Mouse (Mus musculus) stomach, postnatal 0 days (tissue): ENCODE measurements around the gene Rhobtb1. TPM values are rescaled to one million over a fixed set of nuclear protein-coding genes. Genes with fewer than 3 reads are reported as not detected.

Experiments used
- ATAC-seq: fragments of 200-750 bp; cut with Nextera tagmentation; 2 replicates; pipeline ENCODE4 v1.8.0; 2017; ENCODE audit not compliant: low FRiP score, low TSS enrichment
- DNase-seq: peaks from one replicate; pipeline ENCODE4 v3.0.0-alpha.2; 2016; ENCODE audit warnings: low spot score
- H3K27ac ChIP-seq: fragments of 300-500 bp; sonication (generic); replicated peaks from 2 replicates; pipeline ENCODE4 v1.5.1; 2014; ENCODE audit warnings: mild to moderate bottlenecking, control low read depth
- H3K27me3 ChIP-seq: fragments of 300-500 bp; sonication (generic); 2 replicates; pipeline ENCODE4 v1.6.1; 2014; ENCODE audit warnings: low read length; ENCODE audit not compliant: control insufficient read depth, insufficient read depth
- H3K36me3 ChIP-seq: fragments of 300-500 bp; sonication (generic); 2 replicates; pipeline ENCODE4 v1.6.1; 2014; ENCODE audit warnings: low read length, mixed read lengths; ENCODE audit not compliant: control insufficient read depth, insufficient read depth
- H3K4me1 ChIP-seq: fragments of 300-500 bp; sonication (generic); replicated peaks from 2 replicates; pipeline ENCODE4 v1.6.1; 2014; ENCODE audit warnings: antibody characterized with exemption; ENCODE audit not compliant: control insufficient read depth, insufficient read depth
- H3K4me2 ChIP-seq: fragments of 300-500 bp; sonication (generic); replicated peaks from 2 replicates; pipeline ENCODE4 v1.6.1; 2014; ENCODE audit warnings: low read depth, mild to moderate bottlenecking, control low read depth, moderate library complexity
- H3K4me3 ChIP-seq: fragments of 300-500 bp; sonication (generic); 2 replicates; pipeline ENCODE4 v1.5.1; 2014; ENCODE audit warnings: low read depth, low read length, control low read depth
- H3K9ac ChIP-seq: fragments of 300-500 bp; sonication (generic); 2 replicates; pipeline ENCODE4 v1.6.1; 2014; ENCODE audit warnings: mild to moderate bottlenecking, low read length, control low read depth, mixed read lengths
- H3K9me3 ChIP-seq: fragments of 300-500 bp; sonication (generic); 2 replicates; pipeline ENCODE4 v1.6.1; 2016; ENCODE audit warnings: low read length; ENCODE audit not compliant: control insufficient read depth
- CTCF ChIP-seq: IDR thresholded peaks from 2 replicates; pipeline ENCODE4 v1.5.1; 2016; ENCODE audit warnings: antibody characterized with exemption, low read depth, mild to moderate bottlenecking, moderate library complexity
- EP300 ChIP-seq: optimal IDR thresholded peaks from 2 replicates; pipeline ENCODE3; 2016; ENCODE audit warnings: antibody characterized with exemption
- WGBS: fragments of 180-500 bp; shearing (Covaris S2); extraction: QIAGEN DNeasy Blood & Tissue Kit; methylation state at CpG from one replicate; pipeline ENCODE4 v1.1.7; 2014; 5-methylcytosine and 5-hydroxymethylcytosine counted together
- polyA plus RNA-seq: library from polyadenylated mRNA; unstranded; fragments of >200 nt; fragmentation: Nextera tagmentation; extraction: Ambion mirVana; gene quantifications from 2 replicates; pipeline ENCODE4 v1.2.1, GENCODE M21; 2015

Rhobtb1 gene
- polyA plus RNA-seq, 1 experiment from 2014 or later = 34.4 TPM

- Histone ChIP-seq H3K36me3 (no peaks in the 10 kb centered on the region), H3K4me3 (no peak overlapping the region), H3K9me3 (no peaks in the 10 kb centered on the region), H3K4me1 (no peaks in the 10 kb centered on the region), H3K4me2 (no peak overlapping the region), H3K27me3 (no peaks in the 10 kb centered on the region), H3K9ac (no peak overlapping the region), H3K27ac (no peak overlapping the region)
- DNase-seq (no peak), ATAC-seq (no peak)
- 83% methylated on average over 5 of the region's 5 CpGs for WGBS
- TF ChIP-seq CTCF = no peak
- no peak for TF ChIP-seq EP300
Observed at GRCm38 (mm10) chr10:69130613-69131012, 20.6 kb upstream of the Rhobtb1 start.

GRCm38 (mm10) chr10:69134356-69134755, 16.9 kb upstream of the Rhobtb1 start:
- Histone ChIP-seq H3K9ac (no peak overlapping the region), H3K4me1 (no peaks in the 10 kb centered on the region), H3K4me3 (no peak overlapping the region), H3K27me3 (no peaks in the 10 kb centered on the region), H3K27ac (no peak overlapping the region), H3K36me3 (no peaks in the 10 kb centered on the region), H3K4me2 (no peak overlapping the region), H3K9me3 (no peaks in the 10 kb centered on the region)
- no peak for ATAC-seq
- DNase-seq = no peak
- TF ChIP-seq CTCF (no peak), EP300 (no peak)

GRCm38 (mm10) chr10:69136241-69136828, 14.9 kb upstream of the Rhobtb1 start:
- DNase-seq = peak; percentile 30
- WGBS = 34% methylated on average over 9 of the region's 9 CpGs
- H3K36me3 ChIP-seq = no peaks in the 10 kb centered on the region

GRCm38 (mm10) chr10:69149252-69149651, 2.0 kb upstream of the Rhobtb1 start:
- no peaks in the 10 kb centered on the region for H3K9me3 ChIP-seq
- WGBS = 68% methylated on average over 7 of the region's 7 CpGs
- no peak for TF ChIP-seq EP300
- peak; percentile 27; the same call in 1 of the 2 replicates for TF ChIP-seq CTCF
- ATAC-seq (peak; percentile 81), DNase-seq (peak; percentile 33)
- no peak overlapping the region for H3K9ac ChIP-seq
- H3K4me2 ChIP-seq = no peak overlapping the region
- H3K27ac ChIP-seq = no peak overlapping the region
- no peaks in the 10 kb centered on the region for H3K36me3 ChIP-seq
- no peaks in the 10 kb centered on the region for H3K27me3 ChIP-seq
- no peak overlapping the region for H3K4me3 ChIP-seq
- H3K4me1 ChIP-seq = no peaks in the 10 kb centered on the region

More at GRCm38 (mm10) chr10:69136241-69136828, 14.9 kb upstream of the Rhobtb1 start:
- Histone ChIP-seq H3K27ac (no peak overlapping the region), H3K9ac (no peak overlapping the region), H3K27me3 (no peaks in the 10 kb centered on the region), H3K4me2 (no peak overlapping the region; the same call in 1 of the 2 replicates), H3K4me1 (no peaks in the 10 kb centered on the region), H3K4me3 (no peak overlapping the region), H3K9me3 (no peaks in the 10 kb centered on the region)
- ATAC-seq = no peak
- TF ChIP-seq CTCF (no peak), EP300 (no peak)

GRCm38 (mm10) chr10:69152971-69153370, 1.7 kb downstream of the Rhobtb1 start:
- no peaks in the 10 kb centered on the region for H3K4me1 ChIP-seq
- peak overlapping the region; percentile 39 for H3K4me2 ChIP-seq
- no peaks in the 10 kb centered on the region for H3K9me3 ChIP-seq
- H3K27me3 ChIP-seq = no peaks in the 10 kb centered on the region
- no peak for ATAC-seq
- no peak for TF ChIP-seq EP300
- no peak for TF ChIP-seq CTCF
- 71% methylated on average over 4 of the region's 4 CpGs for WGBS
- H3K9ac ChIP-seq = no peak overlapping the region
- no peak for DNase-seq
- no peaks in the 10 kb centered on the region for H3K36me3 ChIP-seq
- no peak overlapping the region for H3K4me3 ChIP-seq
- H3K27ac ChIP-seq = no peak overlapping the region

- Histone ChIP-seq H3K4me3 (no peak overlapping the region), H3K4me2 (no peak overlapping the region), H3K9ac (no peak overlapping the region), H3K4me1 (no peaks in the 10 kb centered on the region), H3K36me3 (no peaks in the 10 kb centered on the region), H3K27ac (no peak overlapping the region), H3K9me3 (no peaks in the 10 kb centered on the region), H3K27me3 (no peaks in the 10 kb centered on the region)
- DNase-seq (no peak), ATAC-seq (no peak)
- 83% methylated on average over 10 of the region's 10 CpGs for WGBS
- TF ChIP-seq CTCF (no peak), EP300 (no peak)
Observed at GRCm38 (mm10) chr10:69155428-69156175, 4.4 kb downstream of the Rhobtb1 start.
